Mouse (Mus musculus) stomach, postnatal 0 days (tissue): ENCODE measurements at regions not wholly inside any gene's neighbourhood (a gene's known extent, or its start where the extent isn't known, plus 50 kb on each side); places are given as distances from the start of the nearest gene placed in this dataset.

ENCODE experiments used
- ATAC-seq: fragments of 200-750 bp; cut with Nextera tagmentation; 2 replicates; pipeline ENCODE4 v1.8.0; 2017; ENCODE audit not compliant: low FRiP score, low TSS enrichment
- DNase-seq: peaks from one replicate; pipeline ENCODE4 v3.0.0-alpha.2; 2016; ENCODE audit warnings: low spot score
- H3K27ac ChIP-seq: fragments of 300-500 bp; sonication (generic); replicated peaks from 2 replicates; pipeline ENCODE4 v1.5.1; 2014; ENCODE audit warnings: mild to moderate bottlenecking, control low read depth
- H3K27me3 ChIP-seq: fragments of 300-500 bp; sonication (generic); 2 replicates; pipeline ENCODE4 v1.6.1; 2014; ENCODE audit warnings: low read length; ENCODE audit not compliant: control insufficient read depth, insufficient read depth
- H3K36me3 ChIP-seq: fragments of 300-500 bp; sonication (generic); 2 replicates; pipeline ENCODE4 v1.6.1; 2014; ENCODE audit warnings: low read length, mixed read lengths; ENCODE audit not compliant: control insufficient read depth, insufficient read depth
- H3K4me1 ChIP-seq: fragments of 300-500 bp; sonication (generic); replicated peaks from 2 replicates; pipeline ENCODE4 v1.6.1; 2014; ENCODE audit warnings: antibody characterized with exemption; ENCODE audit not compliant: control insufficient read depth, insufficient read depth
- H3K4me2 ChIP-seq: fragments of 300-500 bp; sonication (generic); replicated peaks from 2 replicates; pipeline ENCODE4 v1.6.1; 2014; ENCODE audit warnings: low read depth, mild to moderate bottlenecking, control low read depth, moderate library complexity
- H3K4me3 ChIP-seq: fragments of 300-500 bp; sonication (generic); 2 replicates; pipeline ENCODE4 v1.5.1; 2014; ENCODE audit warnings: low read depth, low read length, control low read depth
- H3K9ac ChIP-seq: fragments of 300-500 bp; sonication (generic); 2 replicates; pipeline ENCODE4 v1.6.1; 2014; ENCODE audit warnings: mild to moderate bottlenecking, low read length, control low read depth, mixed read lengths
- H3K9me3 ChIP-seq: fragments of 300-500 bp; sonication (generic); 2 replicates; pipeline ENCODE4 v1.6.1; 2016; ENCODE audit warnings: low read length; ENCODE audit not compliant: control insufficient read depth
- CTCF ChIP-seq: IDR thresholded peaks from 2 replicates; pipeline ENCODE4 v1.5.1; 2016; ENCODE audit warnings: antibody characterized with exemption, low read depth, mild to moderate bottlenecking, moderate library complexity
- EP300 ChIP-seq: optimal IDR thresholded peaks from 2 replicates; pipeline ENCODE3; 2016; ENCODE audit warnings: antibody characterized with exemption
- WGBS: fragments of 180-500 bp; shearing (Covaris S2); extraction: QIAGEN DNeasy Blood & Tissue Kit; methylation state at CpG from one replicate; pipeline ENCODE4 v1.1.7; 2014; 5-methylcytosine and 5-hydroxymethylcytosine counted together

- Histone ChIP-seq H3K4me2 (no peak overlapping the region), H3K9me3 (no peaks in the 10 kb centered on the region), H3K9ac (no peak overlapping the region), H3K27ac (no peak overlapping the region), H3K4me3 (no peak overlapping the region), H3K27me3 (no peaks in the 10 kb centered on the region), H3K36me3 (no peaks in the 10 kb centered on the region), H3K4me1 (no peaks in the 10 kb centered on the region)
- ATAC-seq = no peak
- no peak for DNase-seq
- TF ChIP-seq CTCF (no peak), EP300 (no peak)
- WGBS = 67% methylated on average over 3 of the region's 3 CpGs
Observed at GRCm38 (mm10) chr10:29736677-29737076, 201.0 kb upstream of the Rspo3 start.

- H3K36me3 ChIP-seq = no peaks in the 10 kb centered on the region
- WGBS = 82% methylated on average over 3 of the region's 3 CpGs
- H3K4me2 ChIP-seq = no peak overlapping the region
- no peak for ATAC-seq
- no peak overlapping the region for H3K4me3 ChIP-seq
- TF ChIP-seq EP300 (no peak), CTCF (no peak)
- no peak overlapping the region for H3K27ac ChIP-seq
- H3K9ac ChIP-seq = no peak overlapping the region
- H3K9me3 ChIP-seq = no peaks in the 10 kb centered on the region
- no peak for DNase-seq
- no peaks in the 10 kb centered on the region for H3K4me1 ChIP-seq
- no peaks in the 10 kb centered on the region for H3K27me3 ChIP-seq
Observed at GRCm38 (mm10) chr10:29725319-29725718, 189.7 kb upstream of the Rspo3 start.

- H3K4me1 ChIP-seq = no peaks in the 10 kb centered on the region
- no peak for ATAC-seq
- TF ChIP-seq EP300 (no peak), CTCF (no peak)
- no peak overlapping the region for H3K4me2 ChIP-seq
- H3K9ac ChIP-seq = no peak overlapping the region
- H3K36me3 ChIP-seq = no peaks in the 10 kb centered on the region
- H3K4me3 ChIP-seq = no peak overlapping the region
- WGBS = 17% methylated on average over 1 of the region's 1 CpGs
- no peak for DNase-seq
- no peaks in the 10 kb centered on the region for H3K27me3 ChIP-seq
- H3K27ac ChIP-seq = no peak overlapping the region
- H3K9me3 ChIP-seq = no peaks in the 10 kb centered on the region
Observed at GRCm38 (mm10) chr10:29710967-29711366, 175.3 kb upstream of the Rspo3 start.

- TF ChIP-seq CTCF = no peak
- no peak for TF ChIP-seq EP300
- H3K27me3 ChIP-seq = no peaks in the 10 kb centered on the region
- no peak overlapping the region for H3K4me2 ChIP-seq
- H3K36me3 ChIP-seq = no peaks in the 10 kb centered on the region
- DNase-seq = no peak
- 27% methylated on average over 2 of the region's 2 CpGs for WGBS
- no peak for ATAC-seq
- no peak overlapping the region for H3K9ac ChIP-seq
- no peaks in the 10 kb centered on the region for H3K4me1 ChIP-seq
- H3K4me3 ChIP-seq = no peak overlapping the region
- H3K9me3 ChIP-seq = no peaks in the 10 kb centered on the region
- no peak overlapping the region for H3K27ac ChIP-seq
Observed at GRCm38 (mm10) chr10:29708653-29709052, 173.0 kb upstream of the Rspo3 start.

- TF ChIP-seq EP300 (no peak), CTCF (no peak)
- DNase-seq (no peak), ATAC-seq (no peak)
- no peak overlapping the region for H3K4me2 ChIP-seq
- no peaks in the 10 kb centered on the region for H3K36me3 ChIP-seq
- H3K4me3 ChIP-seq = no peak overlapping the region
- H3K9me3 ChIP-seq = no peaks in the 10 kb centered on the region
- H3K4me1 ChIP-seq = no peaks in the 10 kb centered on the region
- 60% methylated on average over 15 of the region's 15 CpGs for WGBS
- H3K27me3 ChIP-seq = no peaks in the 10 kb centered on the region
- no peak overlapping the region for H3K9ac ChIP-seq
- no peak overlapping the region for H3K27ac ChIP-seq
Observed at GRCm38 (mm10) chr10:29693009-29693935, 157.6 kb upstream of the Rspo3 start.

GRCm38 (mm10) chr10:29689529-29689928, 153.9 kb upstream of the Rspo3 start:
- WGBS = 35% methylated on average over 3 of the region's 3 CpGs
- DNase-seq (no peak), ATAC-seq (no peak)
- Histone ChIP-seq H3K9me3 (no peaks in the 10 kb centered on the region), H3K36me3 (no peaks in the 10 kb centered on the region), H3K4me3 (no peak overlapping the region), H3K27me3 (no peaks in the 10 kb centered on the region), H3K9ac (no peak overlapping the region), H3K4me2 (no peak overlapping the region), H3K27ac (no peak overlapping the region), H3K4me1 (no peaks in the 10 kb centered on the region)
- TF ChIP-seq EP300 (no peak), CTCF (no peak)
